Mouse (Mus musculus) hindbrain, embryonic 16.5 days (tissue): ENCODE data around the gene Sim2. TPM values are rescaled to one million over a fixed set of nuclear protein-coding genes. Genes with fewer than 3 reads are reported as not detected.
A peak's percentile ranks its signal among the peaks of the same experiment; 100 is the strongest.

Experiments
- ATAC-seq: fragments of 200-750 bp; cut with Nextera tagmentation; 2 replicates; pipeline ENCODE4 v1.8.0; 2017; ENCODE audit warnings: moderate TSS enrichment, moderate library complexity
- H3K27ac ChIP-seq: fragments of 300-500 bp; sonication (generic); 2 replicates; pipeline ENCODE4 v1.5.1; 2014; ENCODE audit warnings: low read depth, mild to moderate bottlenecking, control low read depth, low read length, moderate library complexity
- H3K27me3 ChIP-seq: fragments of 300-500 bp; sonication (generic); replicated peaks from 2 replicates; pipeline ENCODE4 v1.6.1; 2014; ENCODE audit warnings: low read length; ENCODE audit not compliant: control insufficient read depth, insufficient read depth
- H3K36me3 ChIP-seq: fragments of 300-500 bp; sonication (generic); 2 replicates; pipeline ENCODE4 v1.6.1; 2014; ENCODE audit warnings: mild to moderate bottlenecking, low read length, moderate library complexity, mixed read lengths; ENCODE audit not compliant: control insufficient read depth, insufficient read depth
- H3K4me1 ChIP-seq: fragments of 300-500 bp; sonication (generic); 2 replicates; pipeline ENCODE4 v1.6.1; 2014; ENCODE audit warnings: low read depth, low read length; ENCODE audit not compliant: control insufficient read depth, insufficient read depth
- H3K4me2 ChIP-seq: fragments of 300-500 bp; sonication (generic); 2 replicates; pipeline ENCODE4 v1.6.1; 2014; ENCODE audit warnings: mild to moderate bottlenecking, low read length, control low read depth, moderate library complexity
- H3K4me3 ChIP-seq: fragments of 300-500 bp; sonication (generic); 2 replicates; pipeline ENCODE4 v1.5.1; 2014; ENCODE audit warnings: mild to moderate bottlenecking, low read length, control low read depth, moderate library complexity
- H3K9ac ChIP-seq: fragments of 300-500 bp; sonication (generic); 2 replicates; pipeline ENCODE4 v1.6.1; 2014; ENCODE audit warnings: low read depth, mild to moderate bottlenecking, control low read depth, low read length, moderate library complexity
- H3K9me3 ChIP-seq: fragments of 300-500 bp; sonication (generic); 2 replicates; pipeline ENCODE4 v1.6.1; 2014; ENCODE audit warnings: mild to moderate bottlenecking, low read length, moderate library complexity; ENCODE audit not compliant: control insufficient read depth
- WGBS: fragments of 180-500 bp; shearing (Covaris S2); extraction: QIAGEN DNeasy Blood & Tissue Kit; methylation state at CpG from one replicate; pipeline ENCODE4 v1.1.7; 2014; 5-methylcytosine and 5-hydroxymethylcytosine counted together
- polyA plus RNA-seq: library from polyadenylated mRNA; unstranded; fragments of >200 nt; fragmentation: Nextera tagmentation; extraction: Ambion mirVana; gene quantifications from 2 replicates; pipeline ENCODE4 v1.2.1, GENCODE M21; 2015

The Sim2 gene
- polyA plus RNA-seq, 1 experiment from 2014 or later = not detected

DNA sequence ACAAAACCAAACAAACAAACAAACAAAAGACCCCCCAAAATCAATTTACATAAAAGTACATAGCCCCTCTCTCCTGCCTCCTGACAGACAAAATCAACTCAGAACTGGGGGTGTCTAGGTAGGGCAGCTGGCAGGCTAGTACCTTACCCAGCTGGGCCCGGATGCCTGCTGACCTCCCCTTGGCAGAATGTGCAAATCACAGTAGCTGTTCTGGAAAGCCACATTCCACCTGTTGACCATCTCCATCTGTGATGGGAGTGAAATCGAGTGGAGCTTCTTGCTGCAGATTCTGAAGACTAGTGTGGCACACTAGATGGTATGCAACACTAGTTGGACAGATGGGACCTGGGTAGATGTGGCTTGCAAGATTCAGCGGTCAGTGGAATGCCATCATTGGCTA is 34.4 kb upstream of the Sim2 start:
- no peak overlapping the region for H3K4me2 ChIP-seq
- no peak for ATAC-seq
- H3K27ac ChIP-seq = no peak overlapping the region
- no peaks in the 10 kb centered on the region for H3K36me3 ChIP-seq
- no peaks in the 10 kb centered on the region for H3K4me1 ChIP-seq
- H3K9me3 ChIP-seq = no peaks in the 10 kb centered on the region
- H3K9ac ChIP-seq = no peak overlapping the region
- H3K4me3 ChIP-seq = no peak overlapping the region
- no peaks in the 10 kb centered on the region; the same call in none of the 2 replicates for H3K27me3 ChIP-seq
- WGBS = 83% methylated on average over 3 of the region's 3 CpGs

DNA sequence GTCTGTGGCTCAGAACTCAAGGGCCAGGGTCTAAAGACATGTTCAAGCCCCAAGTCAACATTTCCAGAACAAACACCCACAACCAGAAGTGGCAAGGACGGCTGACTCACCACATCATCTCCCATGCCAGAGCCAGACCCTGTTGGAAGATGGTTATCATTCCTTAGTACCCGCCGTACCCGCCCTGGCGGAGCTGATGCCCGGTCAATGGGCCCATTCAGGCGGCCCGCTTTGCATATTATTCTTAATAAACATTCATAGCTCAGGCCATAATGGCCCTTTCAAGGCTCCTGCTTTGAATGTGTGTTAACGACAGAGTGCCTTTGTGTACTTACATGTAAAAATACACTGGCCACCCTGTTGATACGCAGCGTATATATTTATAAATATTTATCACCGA is 29.6 kb upstream of the Sim2 start:
- no peak for ATAC-seq
- no peaks in the 10 kb centered on the region; the same call in 1 of the 2 replicates for H3K27me3 ChIP-seq
- no peak overlapping the region for H3K4me2 ChIP-seq
- no peak overlapping the region for H3K9ac ChIP-seq
- H3K4me3 ChIP-seq = no peak overlapping the region
- no peak overlapping the region for H3K27ac ChIP-seq
- H3K9me3 ChIP-seq = no peaks in the 10 kb centered on the region
- 65% methylated on average over 12 of the region's 12 CpGs for WGBS
- no peaks in the 10 kb centered on the region for H3K36me3 ChIP-seq
- no peaks in the 10 kb centered on the region for H3K4me1 ChIP-seq

DNA sequence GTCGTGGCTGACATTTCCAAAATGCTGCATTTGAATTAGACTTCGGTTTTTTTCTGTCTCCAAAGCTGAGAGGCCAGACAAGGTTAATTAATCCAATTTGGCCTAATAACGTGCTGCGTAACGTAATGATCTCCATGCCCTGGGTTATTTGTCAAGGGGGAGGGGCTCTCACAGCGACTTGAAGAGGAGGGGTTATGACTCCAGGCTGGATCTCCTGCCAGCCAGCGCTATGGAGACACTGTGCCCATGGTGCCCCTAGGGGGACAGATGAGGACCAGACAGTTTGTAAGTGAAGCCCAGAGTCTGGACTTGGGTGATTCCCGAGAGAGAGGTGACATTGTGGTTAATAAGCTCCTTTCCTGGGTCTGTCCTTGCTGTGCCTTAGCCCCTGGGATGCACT is 29.2 kb upstream of the Sim2 start:
- Histone ChIP-seq H3K4me2 (no peak overlapping the region), H3K4me3 (no peak overlapping the region), H3K9me3 (no peaks in the 10 kb centered on the region), H3K27ac (no peak overlapping the region), H3K27me3 (no peaks in the 10 kb centered on the region; the same call in 1 of the 2 replicates), H3K36me3 (no peaks in the 10 kb centered on the region), H3K9ac (no peak overlapping the region), H3K4me1 (no peaks in the 10 kb centered on the region)
- WGBS = 31% methylated on average over 8 of the region's 8 CpGs
- ATAC-seq = no peak

DNA sequence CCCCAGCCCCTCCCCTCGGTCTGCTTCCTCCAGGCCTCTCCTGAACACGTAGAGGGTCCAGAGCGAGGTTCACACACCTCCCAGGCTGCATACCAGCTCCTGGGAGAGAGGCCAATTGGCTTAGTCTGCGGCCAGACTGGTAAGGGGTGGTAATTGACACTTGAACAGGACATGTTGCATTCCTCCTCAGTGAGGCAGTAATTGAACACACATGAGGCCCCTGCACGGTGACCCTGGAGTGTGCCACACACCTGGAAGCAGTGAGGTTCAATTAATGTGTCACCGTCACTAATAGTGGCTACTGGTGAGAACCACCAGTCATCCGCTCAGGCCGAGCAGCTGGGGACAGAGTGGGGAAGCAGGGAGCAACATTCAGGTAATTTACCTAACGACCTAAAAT is 24.9 kb upstream of the Sim2 start:
- Histone ChIP-seq H3K36me3 (no peaks in the 10 kb centered on the region), H3K9me3 (no peaks in the 10 kb centered on the region), H3K4me2 (no peak overlapping the region), H3K4me1 (no peaks in the 10 kb centered on the region), H3K4me3 (no peak overlapping the region), H3K27ac (no peak overlapping the region), H3K9ac (no peak overlapping the region), H3K27me3 (no peaks in the 10 kb centered on the region)
- no peak for ATAC-seq
- WGBS = 71% methylated on average over 9 of the region's 9 CpGs

DNA sequence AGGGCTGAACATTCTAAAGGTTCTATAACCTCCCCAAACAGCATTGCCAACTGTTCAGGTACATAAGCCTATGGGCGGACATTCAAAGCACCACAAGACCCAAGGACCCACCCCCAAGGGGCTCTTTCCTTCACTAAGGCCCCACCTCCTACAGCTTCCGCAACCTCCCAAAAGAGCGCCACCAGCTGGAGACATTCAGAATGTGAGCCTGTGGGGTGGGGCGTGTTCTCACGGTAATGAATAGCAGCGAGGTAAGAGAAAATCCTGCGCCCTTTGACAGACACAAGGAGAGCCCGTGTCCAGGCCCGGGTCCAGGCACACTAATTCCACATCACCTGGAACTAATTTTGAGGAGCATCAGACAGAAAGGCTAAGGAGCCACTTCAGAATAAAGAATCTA is 20.5 kb upstream of the Sim2 start:
- H3K27me3 ChIP-seq = peaks cover 2% of the 10 kb centered on the region; the same call in 1 of the 2 replicates
- H3K4me1 ChIP-seq = no peaks in the 10 kb centered on the region
- no peak overlapping the region for H3K4me3 ChIP-seq
- no peak for ATAC-seq
- no peak overlapping the region for H3K4me2 ChIP-seq
- no peaks in the 10 kb centered on the region; the same call in 1 of the 2 replicates for H3K9me3 ChIP-seq
- H3K36me3 ChIP-seq = no peaks in the 10 kb centered on the region
- H3K27ac ChIP-seq = no peak overlapping the region
- H3K9ac ChIP-seq = no peak overlapping the region
- WGBS = 75% methylated on average over 9 of the region's 9 CpGs

DNA sequence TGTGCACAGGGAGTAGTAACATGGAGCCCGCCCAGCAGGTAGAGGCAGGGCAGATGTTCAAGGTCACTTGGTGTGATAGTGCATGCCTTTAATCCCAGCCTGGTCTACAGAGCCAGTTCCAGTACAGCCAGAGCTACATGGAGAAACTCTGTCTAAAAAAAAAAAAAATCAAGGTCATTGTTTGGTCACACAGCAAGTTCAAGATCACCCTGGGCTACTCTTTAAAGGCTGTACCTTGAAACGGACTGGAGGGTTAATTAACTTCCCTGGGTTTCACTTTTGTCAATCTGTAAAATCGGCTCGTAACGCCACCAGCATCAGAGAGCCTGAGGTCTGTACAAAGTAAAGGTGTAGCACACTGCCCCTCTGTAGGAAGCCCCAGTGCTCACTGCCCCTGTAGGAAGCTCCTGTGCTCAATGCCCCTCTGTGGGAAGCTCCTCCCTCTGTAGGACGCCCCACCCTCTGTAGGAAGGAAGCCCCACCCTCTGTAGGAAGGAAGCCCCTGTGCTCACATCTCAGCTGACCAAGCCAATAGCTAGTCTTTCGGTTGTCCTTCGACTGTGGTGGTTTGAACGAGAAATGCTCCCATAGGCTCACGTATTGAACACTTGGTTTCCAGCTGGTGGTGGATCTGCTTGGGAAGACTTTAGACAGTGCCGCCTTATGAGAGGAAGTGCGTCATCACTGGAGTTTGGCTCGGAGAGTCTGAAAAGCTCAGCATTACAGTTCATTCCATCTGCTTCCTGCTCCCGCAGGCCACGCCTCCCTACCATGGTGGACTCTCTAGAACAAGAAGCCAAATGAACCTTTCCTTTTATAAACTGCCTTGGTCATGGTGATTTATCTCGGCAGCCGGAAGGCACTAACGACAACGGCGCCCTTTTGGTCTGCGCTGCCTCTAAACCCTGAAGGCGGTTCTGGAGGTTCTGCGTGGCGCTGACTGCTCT is 18.7 kb upstream of the Sim2 start:
- H3K27me3 ChIP-seq = peaks cover 2% of the 10 kb centered on the region; the same call in 1 of the 2 replicates
- H3K27ac ChIP-seq = no peak overlapping the region
- no peak; the same call in 1 of the 2 replicates for ATAC-seq
- no peaks in the 10 kb centered on the region for H3K4me1 ChIP-seq
- no peaks in the 10 kb centered on the region for H3K36me3 ChIP-seq
- H3K9ac ChIP-seq = no peak overlapping the region
- H3K4me3 ChIP-seq = 0 out of 2 replicates have a peak overlapping the region, but pooled peaks have one; percentile 2
- no peaks in the 10 kb centered on the region; the same call in 1 of the 2 replicates for H3K9me3 ChIP-seq
- 73% methylated on average over 24 of the region's 24 CpGs for WGBS
- H3K4me2 ChIP-seq = peak overlapping the region; percentile 34

DNA sequence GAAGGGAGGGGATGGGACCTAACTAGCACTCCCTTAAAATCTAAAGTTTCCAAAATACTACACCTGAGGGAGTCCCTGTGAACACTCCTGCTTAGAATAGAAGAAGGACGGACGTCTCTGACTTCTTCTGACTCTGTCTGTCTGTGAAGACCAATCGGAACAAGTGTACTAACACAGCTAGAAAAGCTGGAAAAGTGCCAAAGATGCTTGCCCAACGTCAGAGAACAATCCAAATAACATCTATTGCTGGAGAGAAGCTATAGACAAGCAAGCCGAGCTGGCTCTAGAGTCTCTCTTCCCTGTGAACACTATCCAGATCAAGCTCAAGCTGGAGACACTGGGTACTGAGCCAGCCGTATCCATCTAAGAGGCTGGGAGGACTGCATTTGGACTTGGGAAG is 18.0 kb upstream of the Sim2 start:
- no peak overlapping the region; the same call in 1 of the 2 replicates for H3K4me2 ChIP-seq
- peaks cover 2% of the 10 kb centered on the region; the same call in 1 of the 2 replicates for H3K27me3 ChIP-seq
- H3K4me1 ChIP-seq = no peaks in the 10 kb centered on the region
- no peak overlapping the region for H3K9ac ChIP-seq
- no peak overlapping the region for H3K27ac ChIP-seq
- H3K4me3 ChIP-seq = no peak overlapping the region
- no peaks in the 10 kb centered on the region for H3K36me3 ChIP-seq
- 71% methylated on average over 6 of the region's 6 CpGs for WGBS
- H3K9me3 ChIP-seq = no peaks in the 10 kb centered on the region; the same call in 1 of the 2 replicates
- no peak for ATAC-seq

DNA sequence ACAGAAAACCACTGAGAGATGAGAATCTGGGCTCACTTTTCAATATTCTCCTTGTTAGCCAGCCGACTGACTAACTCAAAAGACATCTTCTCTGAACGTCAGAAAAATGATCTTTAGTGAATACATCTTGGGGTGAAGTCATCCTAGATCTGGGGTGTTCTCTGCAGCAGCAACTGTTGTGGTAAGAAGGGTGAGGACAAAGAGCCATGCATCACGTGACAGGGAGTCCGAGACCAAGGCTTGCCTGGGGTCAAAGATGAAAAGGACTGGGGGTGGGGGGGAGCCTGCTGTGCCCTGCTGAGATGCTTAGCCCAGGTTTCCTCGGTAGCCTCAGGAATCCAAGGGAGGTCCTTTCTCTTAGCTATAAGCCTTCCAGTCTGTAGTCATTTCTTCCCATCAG is 17.5 kb upstream of the Sim2 start:
- Histone ChIP-seq H3K4me3 (no peak overlapping the region), H3K27ac (no peak overlapping the region), H3K4me2 (no peak overlapping the region), H3K9ac (no peak overlapping the region), H3K4me1 (no peaks in the 10 kb centered on the region), H3K27me3 (peaks cover 2% of the 10 kb centered on the region; the same call in 1 of the 2 replicates), H3K9me3 (no peaks in the 10 kb centered on the region; the same call in 1 of the 2 replicates), H3K36me3 (no peaks in the 10 kb centered on the region)
- ATAC-seq = no peak
- WGBS = 48% methylated on average over 5 of the region's 5 CpGs

DNA sequence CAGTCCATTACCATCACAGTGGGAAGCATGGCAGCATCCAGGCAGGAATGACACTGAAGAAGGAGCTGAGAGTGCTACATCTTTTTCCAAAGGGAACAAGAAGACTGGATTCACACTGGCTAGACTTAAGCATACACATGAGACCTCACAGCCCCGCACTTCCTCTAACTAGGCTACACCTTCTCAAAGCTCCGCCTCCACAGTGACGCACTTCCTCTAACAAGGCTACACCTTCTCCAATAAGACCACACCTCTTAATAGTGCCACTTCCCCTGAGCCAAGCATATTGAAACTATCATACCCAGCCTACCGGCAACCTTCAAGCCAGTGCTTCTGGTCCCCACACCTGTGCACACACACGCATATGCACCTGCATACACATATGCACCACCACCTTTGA is 15.7 kb upstream of the Sim2 start:
- H3K36me3 ChIP-seq = no peaks in the 10 kb centered on the region
- ATAC-seq = no peak
- WGBS = 95% methylated on average over 5 of the region's 5 CpGs
- H3K4me2 ChIP-seq = no peak overlapping the region
- H3K4me1 ChIP-seq = no peaks in the 10 kb centered on the region
- H3K4me3 ChIP-seq = no peak overlapping the region
- H3K9ac ChIP-seq = no peak overlapping the region
- H3K27me3 ChIP-seq = peaks cover 8% of the 10 kb centered on the region; the same call in 1 of the 2 replicates
- no peak overlapping the region for H3K27ac ChIP-seq
- H3K9me3 ChIP-seq = no peaks in the 10 kb centered on the region; the same call in 1 of the 2 replicates
